Mouse (Mus musculus): ENCODE results near the gene Ccser2. TPM values are rescaled to one million over a fixed set of nuclear protein-coding genes. Genes with fewer than 3 reads are reported as not detected.

Ccser2 gene
- total RNA-seq, 2 experiments from 2014 or later, result 83.8 to 85.8 TPM

DNA sequence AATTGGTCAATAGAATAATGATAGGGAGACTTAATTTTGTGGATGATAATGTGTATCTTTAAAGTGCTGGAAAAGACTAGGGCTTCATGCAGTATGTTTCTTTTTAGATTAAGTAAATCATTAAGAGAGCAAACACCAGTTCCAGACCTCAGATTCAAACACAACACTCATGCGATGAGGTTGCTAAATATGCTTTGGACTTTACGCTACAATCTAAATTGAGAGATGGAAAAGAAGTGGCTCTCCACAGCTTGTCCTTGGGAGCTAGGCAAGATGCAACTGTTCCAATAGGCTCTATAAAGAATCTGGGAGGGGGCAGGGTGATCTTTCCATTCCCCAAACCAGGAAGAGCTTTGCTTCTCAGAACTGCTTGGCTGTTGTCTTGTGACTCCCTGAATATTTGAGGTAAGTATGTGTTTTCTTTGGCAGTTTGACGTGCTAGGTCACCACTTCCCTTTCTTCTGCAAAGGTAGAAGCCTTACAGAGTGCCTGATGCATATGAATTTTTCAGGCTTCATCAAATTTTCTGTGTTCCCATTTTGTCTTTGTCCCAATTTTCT, 1.4 kb upstream of the Ccser2 start:
- no peak for TF ChIP-seq CTCF (IDR thresholded peaks at IDR 0.05)
- intact Hi-C loops (cut with DNase I), result loop anchor here (2.0 kb wide), 1 partner anchor 165 kb away; the partner anchor contains the start of gene Ghitm
- Histone ChIP-seq H3K27ac (no peak overlapping the region), H3K4me3 (no peak overlapping the region)
- no peak for DNase-seq (ENCODE audit: extremely low spot score in 1 of 2, low spot score in 2 of 2)

DNA sequence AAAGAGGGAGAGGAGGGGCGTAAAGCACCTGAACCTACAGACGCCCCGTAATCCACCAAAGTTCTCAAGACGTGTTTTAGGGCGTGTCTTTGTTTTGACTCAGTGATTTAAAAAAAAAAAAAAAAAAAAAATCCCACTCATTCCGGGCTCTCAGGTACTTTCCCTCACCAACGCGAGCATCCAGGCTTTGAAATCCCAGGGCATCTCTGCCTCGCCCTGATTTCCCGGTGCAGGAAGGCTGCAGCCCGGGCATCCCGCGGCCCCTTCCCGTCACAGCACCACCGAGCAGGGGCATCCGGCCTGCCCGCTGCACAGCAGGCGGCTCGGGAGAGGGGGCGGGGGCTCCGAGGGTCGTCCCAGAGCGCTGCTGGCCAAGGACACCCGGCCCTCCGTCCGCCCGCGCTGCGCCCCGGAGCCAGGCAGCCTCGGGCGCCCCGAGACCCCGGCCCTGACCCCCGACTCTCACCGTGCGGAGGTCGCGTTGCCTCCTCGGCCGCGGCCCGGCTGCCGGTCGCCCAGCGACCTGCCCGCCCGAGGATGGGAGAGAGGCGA, 425 bp downstream of the Ccser2 start:
- DNase-seq (ENCODE audit: extremely low spot score in 1 of 2, low spot score in 2 of 2), result no peak
- TF ChIP-seq CTCF (IDR thresholded peaks at IDR 0.05), result no peak
- H3K4me3 ChIP-seq, result peak overlapping the region; percentile 99
- intact Hi-C loops (cut with DNase I), result loop anchor here (2.0 kb wide), 1 partner anchor 167 kb away; the partner anchor contains the start of gene Ghitm
- H3K27ac ChIP-seq, result peak overlapping the region; percentile 85

DNA sequence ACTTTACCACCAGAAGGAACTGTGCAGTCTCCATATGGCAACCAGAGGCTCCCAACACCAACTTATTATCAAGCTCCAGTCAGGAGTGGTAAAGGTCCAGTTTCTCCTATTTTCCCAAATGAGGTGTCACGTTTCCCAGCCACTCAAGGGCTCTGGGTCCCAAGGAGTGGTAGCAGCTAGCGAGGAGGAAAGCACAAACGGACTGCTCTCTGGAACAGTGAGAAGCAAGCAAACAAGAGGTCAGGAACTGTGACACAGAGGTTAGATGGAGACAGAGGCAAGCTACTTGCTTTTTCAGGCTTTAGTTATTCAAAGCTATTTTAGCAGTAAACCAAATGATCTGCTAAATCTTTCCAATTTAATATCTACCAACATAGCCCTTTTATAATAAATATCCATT, 3.2 kb downstream of the Ccser2 start:
- DNase-seq (ENCODE audit: extremely low spot score in 1 of 2, low spot score in 2 of 2), result no peak
- no peak for TF ChIP-seq CTCF (IDR thresholded peaks at IDR 0.05)
- Histone ChIP-seq H3K4me3 (no peak overlapping the region), H3K27ac (no peak overlapping the region)
- intact Hi-C loops (cut with DNase I), result no loop called here

DNA sequence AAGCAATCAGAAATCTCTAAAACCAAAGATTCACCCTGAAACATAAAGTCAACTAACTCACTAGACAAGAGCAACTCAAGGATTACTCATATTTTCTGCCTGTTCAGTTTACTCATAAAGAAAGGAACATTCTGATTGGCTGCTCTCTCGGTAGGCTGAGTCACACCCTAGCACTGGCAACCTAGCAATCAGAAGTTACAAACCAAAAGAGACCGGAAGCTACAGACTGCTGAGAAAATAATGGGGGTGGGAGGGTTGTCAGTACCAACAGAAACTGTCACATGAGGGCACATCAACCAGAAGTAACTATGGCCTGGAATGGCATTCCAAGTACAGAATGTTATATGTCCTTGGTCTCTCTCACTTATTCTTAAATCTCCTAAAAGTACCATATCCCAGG, 6.1 kb downstream of the Ccser2 start:
- intact Hi-C loops (cut with DNase I), result no loop called here
- no peak for DNase-seq (ENCODE audit: extremely low spot score in 1 of 2, low spot score in 2 of 2)
- no peak overlapping the region for H3K27ac ChIP-seq
- no peak for TF ChIP-seq CTCF (IDR thresholded peaks at IDR 0.05)
- no peak overlapping the region for H3K4me3 ChIP-seq

DNA sequence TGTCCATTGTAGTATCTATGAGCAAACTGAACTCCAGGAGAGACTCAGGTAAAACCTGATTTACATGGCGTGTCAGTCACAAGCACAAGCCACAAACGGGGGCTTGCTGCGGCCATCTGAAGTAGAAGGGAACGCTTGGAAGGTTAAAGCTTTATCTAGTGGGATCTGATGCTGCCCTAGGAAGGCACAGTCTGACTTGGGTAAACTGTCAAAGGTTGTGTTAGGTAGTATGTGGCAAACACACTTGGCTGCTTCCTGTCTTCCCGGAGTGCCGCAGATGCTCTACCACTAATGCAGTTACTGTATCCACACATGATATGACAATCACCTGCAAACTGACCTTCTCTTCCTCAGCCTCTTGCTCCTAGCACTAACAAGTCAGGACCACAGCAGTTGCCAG, 10.9 kb downstream of the Ccser2 start:
- Histone ChIP-seq H3K27ac (no peak overlapping the region), H3K4me3 (no peak overlapping the region)
- no peak for DNase-seq (ENCODE audit: extremely low spot score in 1 of 2, low spot score in 2 of 2)
- intact Hi-C loops (cut with DNase I), result no loop called here
- no peak for TF ChIP-seq CTCF (IDR thresholded peaks at IDR 0.05)

DNA sequence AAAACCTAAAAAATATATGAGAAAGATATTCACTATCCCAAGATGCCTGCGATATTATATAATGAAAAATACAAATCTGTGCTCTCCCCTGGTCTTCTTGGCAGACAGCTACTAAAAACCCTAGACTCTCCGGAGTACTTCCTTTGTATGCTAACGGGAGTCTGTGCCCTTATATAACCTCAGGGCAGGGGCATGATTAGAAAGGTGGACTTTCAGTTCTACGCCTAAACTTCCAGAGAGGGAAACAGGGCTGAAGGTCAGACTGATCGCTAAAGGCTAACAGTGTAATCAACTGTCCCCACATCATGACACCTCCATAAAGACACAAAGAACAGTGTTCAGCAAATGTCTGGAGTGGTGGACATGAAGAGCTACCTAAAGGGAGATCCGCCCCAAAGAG, 11.3 kb downstream of the Ccser2 start:
- no peak for DNase-seq (ENCODE audit: extremely low spot score in 1 of 2, low spot score in 2 of 2)
- Histone ChIP-seq H3K27ac (no peak overlapping the region), H3K4me3 (no peak overlapping the region)
- intact Hi-C loops (cut with DNase I), result no loop called here
- TF ChIP-seq CTCF (IDR thresholded peaks at IDR 0.05), result no peak

DNA sequence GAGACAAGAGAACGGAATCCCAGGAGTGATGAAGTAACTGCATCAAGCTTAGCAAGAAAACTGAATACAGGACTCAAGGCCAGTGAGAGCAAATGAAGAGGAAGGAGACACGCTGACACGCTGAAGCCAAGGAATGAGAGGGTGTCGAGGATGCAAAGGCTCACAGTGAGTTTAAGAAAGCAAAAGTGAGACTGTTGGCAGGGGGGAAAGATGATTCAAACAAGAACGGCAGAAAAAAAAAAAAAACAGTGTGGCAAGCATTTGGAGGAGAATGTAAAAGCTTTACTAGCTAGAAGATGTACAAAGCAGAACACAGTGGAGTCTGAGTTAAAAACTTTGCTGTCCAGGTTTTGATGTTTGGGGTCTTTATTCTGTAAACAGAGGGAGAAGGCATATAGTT, 11.9 kb downstream of the Ccser2 start:
- no peak for TF ChIP-seq CTCF (IDR thresholded peaks at IDR 0.05)
- no peak overlapping the region for H3K4me3 ChIP-seq
- no peak for DNase-seq (ENCODE audit: extremely low spot score in 1 of 2, low spot score in 2 of 2)
- no peak overlapping the region for H3K27ac ChIP-seq
- intact Hi-C loops (cut with DNase I), result no loop called here

DNA sequence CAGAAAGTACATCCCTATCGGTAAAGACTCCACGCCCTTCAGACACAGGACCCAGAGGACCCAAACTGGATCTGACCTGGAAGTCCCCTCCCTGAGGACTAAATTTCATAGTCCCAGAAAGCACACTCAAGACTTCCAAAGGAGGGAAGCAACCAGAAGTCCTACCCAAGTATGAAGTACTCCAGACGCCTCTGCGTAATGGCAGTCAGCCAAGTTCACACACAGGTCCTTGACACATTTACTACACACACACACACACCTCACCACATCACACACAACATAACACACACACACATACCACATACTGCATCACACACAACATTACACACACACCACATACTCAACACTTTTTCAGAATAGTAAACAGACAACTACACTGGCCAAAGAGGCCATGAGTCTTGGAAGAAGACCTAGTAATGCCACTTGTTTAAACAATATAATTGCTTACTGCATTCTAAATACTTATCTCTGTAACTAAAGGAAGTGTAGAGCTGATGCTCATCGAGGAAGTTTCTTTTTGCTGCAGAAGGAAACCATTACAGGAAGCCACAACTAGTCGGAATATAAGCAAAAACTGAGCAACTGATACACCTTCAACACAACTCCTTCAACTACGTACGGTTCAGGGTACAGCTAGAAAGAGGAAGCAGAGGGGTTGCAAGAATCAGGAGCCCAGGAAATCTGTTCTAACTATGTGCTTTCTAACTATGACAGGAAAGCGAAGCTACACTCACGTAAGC, 15.7 kb downstream of the Ccser2 start:
- no peak for TF ChIP-seq CTCF (IDR thresholded peaks at IDR 0.05)
- Histone ChIP-seq H3K4me3 (no peak overlapping the region), H3K27ac (no peak overlapping the region)
- DNase-seq (ENCODE audit: extremely low spot score in 1 of 2, low spot score in 2 of 2), result no peak
- intact Hi-C loops (cut with DNase I), result loop anchor here (1.0 to 5.0 kb wide), 2 partner anchors 80 to 86 kb away; no protein-coding TSS in a partner anchor

DNA sequence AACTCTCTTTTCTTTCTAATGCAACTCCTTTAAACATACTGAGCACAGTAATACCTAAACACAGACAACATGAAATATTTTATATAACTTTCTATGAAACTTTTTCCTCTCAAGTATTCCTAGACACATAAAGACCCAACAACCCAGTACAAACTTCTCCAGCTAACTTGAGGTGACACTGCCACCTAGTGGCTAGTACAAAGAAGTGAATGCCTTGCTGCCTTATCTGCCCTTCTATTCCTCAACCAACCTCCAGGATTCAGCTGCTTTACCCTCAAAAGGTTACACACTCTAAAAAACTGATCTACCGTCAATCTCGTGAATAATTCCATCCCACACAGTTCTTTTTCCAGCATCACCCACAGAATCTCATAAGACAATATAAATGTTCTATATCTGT, 16.4 kb downstream of the Ccser2 start:
- intact Hi-C loops (cut with DNase I), result loop anchor here (1.0 to 5.0 kb wide), 2 partner anchors 81 to 85 kb away; no protein-coding TSS in a partner anchor
- DNase-seq (ENCODE audit: extremely low spot score in 1 of 2, low spot score in 2 of 2), result no peak
- Histone ChIP-seq H3K4me3 (no peak overlapping the region), H3K27ac (no peak overlapping the region)
- TF ChIP-seq CTCF (IDR thresholded peaks at IDR 0.05), result peak; percentile 91

DNA sequence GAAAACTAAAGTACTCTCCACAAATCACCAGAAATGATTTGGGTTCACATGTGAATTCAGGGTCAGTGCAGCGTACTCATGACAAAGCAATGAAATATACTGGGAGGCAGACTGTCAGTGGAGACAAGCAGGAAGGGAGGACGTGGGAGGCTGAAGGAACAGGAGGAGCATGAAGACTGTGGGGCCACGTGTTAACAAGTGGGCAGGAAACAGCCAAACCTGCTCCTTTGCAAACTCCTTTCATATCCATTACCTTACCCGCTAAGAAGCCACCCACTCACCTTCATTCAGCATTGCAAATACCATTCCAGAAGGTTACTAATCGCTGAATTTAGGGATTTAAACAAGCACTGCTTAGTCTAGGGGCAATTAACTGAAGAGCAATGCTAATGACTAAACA, 25.9 kb downstream of the Ccser2 start:
- Histone ChIP-seq H3K27ac (no peak overlapping the region), H3K4me3 (no peak overlapping the region)
- intact Hi-C loops (cut with DNase I), result no loop called here
- no peak for TF ChIP-seq CTCF (IDR thresholded peaks at IDR 0.05)
- DNase-seq (ENCODE audit: extremely low spot score in 1 of 2, low spot score in 2 of 2), result peak in 1 of 2 experiments; percentile 55

DNA sequence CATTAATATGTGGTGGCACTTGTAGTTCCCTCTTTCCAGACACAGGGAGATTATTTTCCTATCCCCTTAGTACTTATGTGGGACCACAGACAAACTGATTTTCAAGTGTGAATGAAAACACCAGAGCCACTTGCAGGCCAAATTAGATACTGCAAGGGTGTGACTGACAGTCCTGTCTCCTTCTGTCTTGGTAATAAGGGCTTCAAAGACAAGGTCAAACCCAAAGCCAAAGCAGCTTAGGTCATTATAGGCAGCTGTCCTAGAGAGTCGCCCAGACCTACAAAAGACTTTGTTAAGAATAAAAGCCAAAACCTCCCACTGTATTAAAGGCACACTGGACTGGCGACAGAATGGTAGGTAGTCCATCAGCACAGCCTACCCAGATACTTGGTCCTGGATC, 30.6 kb downstream of the Ccser2 start:
- intact Hi-C loops (cut with DNase I), result loop anchor here (1.0 kb wide), 2 partner anchors 71 to 95 kb away; no protein-coding TSS in a partner anchor
- TF ChIP-seq CTCF (IDR thresholded peaks at IDR 0.05), result no peak
- Histone ChIP-seq H3K4me3 (no peak overlapping the region), H3K27ac (no peak overlapping the region)
- no peak for DNase-seq (ENCODE audit: extremely low spot score in 1 of 2, low spot score in 2 of 2)

DNA sequence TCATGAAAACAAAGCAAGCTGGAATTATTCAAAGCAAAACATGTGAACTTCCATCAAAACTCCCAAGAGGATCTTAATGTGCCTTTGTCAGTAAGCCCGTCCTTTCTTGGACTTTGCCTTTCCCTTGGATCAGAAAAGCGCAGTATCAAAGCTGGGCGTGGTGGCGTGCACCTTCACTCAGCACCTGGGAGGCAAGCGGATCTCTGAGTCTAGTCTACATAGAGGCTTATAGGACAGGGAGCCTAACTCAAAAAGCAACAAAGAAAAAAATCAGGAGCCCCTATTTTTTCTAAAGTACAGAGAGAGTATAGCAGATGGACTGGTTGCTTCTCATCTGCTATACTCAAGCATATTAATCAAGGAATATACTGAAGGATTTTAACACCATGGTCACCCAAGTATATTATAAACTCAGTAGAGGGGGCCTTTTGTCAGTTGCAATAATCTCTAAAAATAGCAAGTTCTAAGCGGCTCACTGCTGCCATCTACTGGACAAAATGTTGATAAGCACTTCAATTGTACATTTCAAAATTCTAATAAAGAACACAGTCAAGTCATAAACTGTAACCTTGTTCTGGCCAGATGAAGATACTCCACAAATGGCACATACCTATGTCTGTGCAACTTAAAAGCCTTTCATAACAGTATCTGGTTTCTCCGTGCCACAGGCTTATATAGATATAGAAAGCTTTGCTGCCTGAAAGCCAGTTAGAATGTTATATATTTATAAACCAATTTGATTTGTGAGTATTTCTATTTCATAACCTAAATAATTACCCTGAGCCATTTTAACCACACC, 31.3 kb downstream of the Ccser2 start:
- intact Hi-C loops (cut with DNase I), result loop anchor here (1.0 kb wide), 2 partner anchors 70 to 96 kb away; no protein-coding TSS in a partner anchor
- no peak overlapping the region for H3K4me3 ChIP-seq
- TF ChIP-seq CTCF (IDR thresholded peaks at IDR 0.05), result peak; percentile 84
- no peak overlapping the region for H3K27ac ChIP-seq
- DNase-seq (ENCODE audit: extremely low spot score in 1 of 2, low spot score in 2 of 2), result no peak

All from left cerebral cortex, adult 2 months (tissue).